Mouse (Mus musculus) MEL (cell line): ENCODE data around the gene Bpi. TPM values are rescaled to one million over a fixed set of nuclear protein-coding genes. Genes with fewer than 3 reads are reported as not detected.

Source experiments
- DNase-seq: peaks from one replicate; pipeline ENCODE4 v3.0.0; 2011; ENCODE audit warnings: low read depth, low spot score
- H3K27ac ChIP-seq: 2 replicates; pipeline ENCODE4 v1.5.1; 2012; ENCODE audit warnings: low read depth, mild to moderate bottlenecking, control low read depth, low read length, moderate library complexity; ENCODE audit not compliant: control insufficient read depth
- H3K27me3 ChIP-seq, 2 experiments: fragments of 150-350 bp in 1 of 2; sonication (generic) in 1 of 2; 2 replicates each; pipeline ENCODE4 v1.6.1; 2012; ENCODE audit warnings: low read length in 2 of 2, mild to moderate bottlenecking in 2 of 2, improper control_type of control experiment in 1 of 2, moderate library complexity in 1 of 2; ENCODE audit not compliant: insufficient read depth in 2 of 2, control insufficient read depth in 1 of 2
- H3K36me3 ChIP-seq, 2 experiments: 2 replicates each; pipeline ENCODE4 v1.6.1; 2012 to 2014; ENCODE audit warnings: low read length in 2 of 2, improper control_type of control experiment in 1 of 2, inconsistent platforms in 1 of 2, mild to moderate bottlenecking in 1 of 2; ENCODE audit not compliant: insufficient read depth in 2 of 2, control insufficient read depth in 1 of 2
- H3K4me1 ChIP-seq, 2 experiments: fragments of 150-350 bp in 1 of 2; sonication (generic) in 1 of 2; 2 replicates each; pipeline ENCODE4 v1.6.1; 2012; ENCODE audit warnings: low read length in 2 of 2, improper control_type of control experiment in 1 of 2, mild to moderate bottlenecking in 1 of 2; ENCODE audit not compliant: insufficient read depth in 2 of 2, control insufficient read depth in 1 of 2
- H3K4me3 ChIP-seq, 2 experiments: fragments of 150-350 bp in 1 of 2; sonication (generic) in 1 of 2; 2 replicates each; pipeline ENCODE4 v1.5.1; 2012; ENCODE audit warnings: low read depth in 2 of 2, low read length in 2 of 2, mild to moderate bottlenecking in 2 of 2, moderate library complexity in 2 of 2, control low read depth in 1 of 2, improper control_type of control experiment in 1 of 2; ENCODE audit not compliant: control insufficient read depth in 1 of 2, insufficient read depth in 1 of 2
- H3K79me2 ChIP-seq: 2 replicates; pipeline ENCODE4 v1.6.1; 2012; ENCODE audit warnings: mild to moderate bottlenecking, low read length, moderate library complexity; ENCODE audit not compliant: control insufficient read depth, poor library complexity, insufficient read depth
- H3K9ac ChIP-seq: 2 replicates; pipeline ENCODE4 v1.6.1; 2012; ENCODE audit warnings: low read depth, mild to moderate bottlenecking, control low read depth, low read length, moderate library complexity; ENCODE audit not compliant: control insufficient read depth, poor library complexity, severe bottlenecking
- H3K9me3 ChIP-seq: fragments of 150-350 bp; sonication (generic); replicated peaks from 2 replicates; pipeline ENCODE4 v1.6.1; 2012; ENCODE audit warnings: mild to moderate bottlenecking, low read length, improper control_type of control experiment, moderate library complexity; ENCODE audit not compliant: insufficient read depth
- BHLHE40 ChIP-seq: IDR thresholded peaks from 2 replicates; pipeline ENCODE4 v1.6.1; 2012; ENCODE audit warnings: low read depth, mild to moderate bottlenecking, inconsistent platforms, low read length, improper control_type of control experiment, borderline replicate concordance
- CHD1 ChIP-seq: IDR thresholded peaks from 2 replicates; pipeline ENCODE4 v1.6.1; 2012; ENCODE audit warnings: low read depth, mild to moderate bottlenecking, inconsistent platforms, low read length, improper control_type of control experiment
- EP300 ChIP-seq, 2 experiments: IDR thresholded peaks; 2 replicates each; pipeline ENCODE4 v1.6.1; 2011; ENCODE audit warnings: improper control_type of control experiment in 2 of 2, low read length in 2 of 2, low read depth in 1 of 2, mild to moderate bottlenecking in 1 of 2
- ETS1 ChIP-seq: IDR thresholded peaks from 2 replicates; pipeline ENCODE4 v1.6.1; 2012; ENCODE audit warnings: low read depth, mild to moderate bottlenecking, inconsistent platforms, low read length, improper control_type of control experiment, moderate library complexity
- MAX ChIP-seq: IDR thresholded peaks from 2 replicates; pipeline ENCODE4 v1.6.1; 2011; ENCODE audit warnings: low read length, improper control_type of control experiment
- MYB ChIP-seq: IDR thresholded peaks from 2 replicates; pipeline ENCODE4 v1.6.1; 2011; ENCODE audit warnings: mild to moderate bottlenecking, low read depth, low read length, improper control_type of control experiment
- POLR2AphosphoS2 ChIP-seq: IDR thresholded peaks from 2 replicates; pipeline ENCODE4 v1.6.1; 2011; ENCODE audit warnings: low read length, improper control_type of control experiment
- RAD21 ChIP-seq: IDR thresholded peaks from 2 replicates; pipeline ENCODE4 v1.6.1; 2011; ENCODE audit warnings: mild to moderate bottlenecking, low read depth, low read length, improper control_type of control experiment
- SMC3 ChIP-seq: IDR thresholded peaks from 2 replicates; pipeline ENCODE4 v1.6.1; 2011; ENCODE audit warnings: low read depth, low read length, improper control_type of control experiment
- TAL1 ChIP-seq: IDR thresholded peaks from 2 replicates; pipeline ENCODE4 v1.6.1; 2012; ENCODE audit warnings: mild to moderate bottlenecking, inconsistent platforms, low read length, moderate library complexity, mixed read lengths
- TCF12 ChIP-seq: IDR thresholded peaks from 2 replicates; pipeline ENCODE4 v1.6.1; 2014; ENCODE audit warnings: low read depth, mild to moderate bottlenecking, inconsistent platforms, low read length, improper control_type of control experiment, moderate library complexity
- UBTF ChIP-seq: IDR thresholded peaks from 2 replicates; pipeline ENCODE4 v1.6.1; 2012; ENCODE audit warnings: low read depth, mild to moderate bottlenecking, inconsistent platforms, low read length, improper control_type of control experiment, moderate library complexity, borderline replicate concordance; ENCODE audit not compliant: insufficient read depth
- ZKSCAN1 ChIP-seq: IDR thresholded peaks from 2 replicates; pipeline ENCODE4 v1.6.1; 2012; ENCODE audit warnings: low read depth, mild to moderate bottlenecking, inconsistent platforms, low read length, improper control_type of control experiment, moderate library complexity
- ZNF384 ChIP-seq: IDR thresholded peaks from 2 replicates; pipeline ENCODE4 v1.6.1; 2012; ENCODE audit warnings: low read depth, mild to moderate bottlenecking, inconsistent platforms, low read length, improper control_type of control experiment
- polyA plus RNA-seq, 2 experiments: library from polyadenylated mRNA; stranded (reverse) in 1 of 2; unstranded in 1 of 2; fragments of >175 nt in 1 of 2; fragments of >200 nt in 1 of 2; gene quantifications; 2 replicates each; pipeline versions ENCODE4 v1.2.1 to v1.2.4; 2012; ENCODE audit warnings: low replicate concordance in 2 of 2, low read depth in 1 of 2; ENCODE audit not compliant: insufficient read length in 2 of 2, insufficient read depth in 1 of 2, missing spikeins in 1 of 2
- total RNA-seq: library from RNA; depleted of rRNA; stranded (reverse); fragments of 300-350 nt; gene quantifications from 2 replicates; pipeline ENCODE4 v1.2.3, GENCODE M21; 2012

Gene Bpi
- total and polyA plus RNA-seq, 3 experiments: 0.10 TPM; not detected in 2

DNA sequence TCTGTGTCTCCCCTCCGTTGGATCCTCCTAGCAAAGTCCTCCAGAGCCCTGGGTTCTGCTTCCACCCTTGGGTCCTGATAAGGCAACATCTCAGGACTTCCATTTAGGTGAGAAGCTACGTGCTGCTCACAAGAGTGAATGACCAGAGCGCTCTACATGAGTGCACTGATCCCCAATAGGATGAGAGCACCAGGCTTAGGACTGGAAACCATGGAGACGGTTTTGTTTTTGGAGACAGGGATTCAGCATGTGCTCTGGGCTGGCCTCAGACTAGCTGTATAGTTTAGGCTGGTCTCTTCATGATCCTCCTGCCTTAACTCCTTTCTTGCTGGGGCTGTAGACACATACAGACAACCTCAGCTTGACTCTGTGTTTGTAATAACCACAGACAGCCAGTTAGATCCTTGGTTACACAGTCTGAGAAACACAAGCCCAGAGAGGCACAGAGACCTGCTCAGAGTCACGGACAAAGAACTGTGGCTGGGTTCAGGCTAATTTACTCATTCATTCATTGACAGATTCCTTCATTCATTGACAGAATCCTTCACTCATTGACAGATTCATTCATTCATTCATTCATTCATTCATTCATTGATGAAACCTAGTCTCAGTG is 16.7 kb upstream of the Bpi start:
- H3K4me1 ChIP-seq: no peaks in the 10 kb centered on the region
- no peak overlapping the region for H3K27ac ChIP-seq
- peaks cover 0 to 8% of the 10 kb centered on the region in 2 experiments; a peak in 2 of 4 replicates for H3K27me3 ChIP-seq
- no peaks in the 10 kb centered on the region for H3K9me3 ChIP-seq
- no peak overlapping the region for H3K4me3 ChIP-seq
- H3K79me2 ChIP-seq: no peaks in the 10 kb centered on the region
- no peaks in the 10 kb centered on the region for H3K36me3 ChIP-seq
- DNase-seq: no peak
- H3K9ac ChIP-seq: no peak overlapping the region
- no peak for TF ChIP-seq TAL1
- no peak for TF ChIP-seq ETS1
- no peak for TF ChIP-seq MAX
- TF ChIP-seq MYB: no peak
- TF ChIP-seq CHD1: no peak
- no peak for TF ChIP-seq ZKSCAN1
- no peak for TF ChIP-seq BHLHE40
- no peak for TF ChIP-seq ZNF384
- no peak for TF ChIP-seq RAD21
- TF ChIP-seq SMC3: no peak
- TF ChIP-seq TCF12: no peak

GRCm38 (mm10) chr2:158242170-158242896 is 15.6 kb upstream of the Bpi start:
- Histone ChIP-seq H3K4me3 (no peak overlapping the region), H3K27me3 (peaks cover 0 to 4% of the 10 kb centered on the region in 2 experiments; a peak in 2 of 4 replicates), H3K27ac (no peak overlapping the region), H3K9ac (no peak overlapping the region), H3K9me3 (no peaks in the 10 kb centered on the region), H3K79me2 (no peaks in the 10 kb centered on the region), H3K36me3 (no peaks in the 10 kb centered on the region), H3K4me1 (no peaks in the 10 kb centered on the region)
- TF ChIP-seq UBTF (no peak), POLR2AphosphoS2 (no peak), EP300 (IDR thresholded peaks at IDR 0.05; ENCODE audit: low read depth in 1 of 2, low read length in 2 of 2) (no peak), ZNF384 (no peak)
- DNase-seq: no peak
